Mouse (Mus musculus): ENCODE measurements around the gene Acot9. TPM values are rescaled to one million over a fixed set of nuclear protein-coding genes. Genes with fewer than 3 reads are reported as not detected.

Acot9 gene
- polyA plus RNA-seq (2017; shearing (Covaris generic)) = 97.8 TPM

GRCm38 (mm10) chrX:155262235-155262914 lies at the start of gene Acot9:
Gene Acot9, plus strand, starts transcription at chrX:155262443.

GRCm38 (mm10) chrX:155216271-155216670 lies 46.0 kb upstream of the Acot9 start, which contains the start of gene Sat1:
Gene Sat1, minus strand, starts transcription at chrX:155216449.

GRCm38 (mm10) chrX:155340654-155341053 lies 78.4 kb downstream of the Acot9 start, which contains the start of gene Prdx4:
Gene Prdx4, minus strand, starts transcription at chrX:155340754.

Other genes starting within 250 kb of the Acot9 start
- gene Magea5, start 199.3 kb upstream of the Acot9 start, polyA plus RNA-seq (2017; shearing (Covaris generic)) = not detected
- gene Magea1, start 172.7 kb upstream of the Acot9 start, polyA plus RNA-seq (2017; shearing (Covaris generic)) = not detected
- not detected for gene Magea2, start 168.8 kb upstream of the Acot9 start, polyA plus RNA-seq (2017; shearing (Covaris generic))
- not detected for gene Cldn34b2, start 134.0 kb upstream of the Acot9 start, polyA plus RNA-seq (2017; shearing (Covaris generic))
- 402 TPM for gene Sat1, start 46.0 kb upstream of the Acot9 start, polyA plus RNA-seq (2017; shearing (Covaris generic))
- 57.3 TPM for gene Prdx4, start 78.3 kb downstream of the Acot9 start, polyA plus RNA-seq (2017; shearing (Covaris generic))